Mouse (Mus musculus) olfactory bulb, adult 2 months (tissue): Measurements from ENCODE around the gene Nfil3.

Source experiments
- CTCF ChIP-seq: fragments of 200-500 bp; IDR thresholded peaks from 2 replicates; pipeline ENCODE4 v1.5.1; 2012; ENCODE audit warnings: low read depth, mild to moderate bottlenecking, low read length, moderate library complexity; ENCODE audit not compliant: insufficient read depth
- POLR2A ChIP-seq: fragments of 200-500 bp; IDR thresholded peaks from 2 replicates; pipeline ENCODE4 v1.6.1; 2012; ENCODE audit warnings: mild to moderate bottlenecking, low read depth, low read length, moderate library complexity; ENCODE audit not compliant: insufficient read depth

GRCm38 (mm10) chr13:52930582-52930981 is 50.3 kb downstream of the Nfil3 start:
- TF ChIP-seq POLR2A (no peak), CTCF (no peak)
